Mouse (Mus musculus): ENCODE measurements around the gene Patj.
"Not testable (repeated sequence)": the region's sequence is repeated elsewhere in the genome, so short reads cannot be mapped to it uniquely, and the experiment has no call there.

The Patj gene

DNA sequence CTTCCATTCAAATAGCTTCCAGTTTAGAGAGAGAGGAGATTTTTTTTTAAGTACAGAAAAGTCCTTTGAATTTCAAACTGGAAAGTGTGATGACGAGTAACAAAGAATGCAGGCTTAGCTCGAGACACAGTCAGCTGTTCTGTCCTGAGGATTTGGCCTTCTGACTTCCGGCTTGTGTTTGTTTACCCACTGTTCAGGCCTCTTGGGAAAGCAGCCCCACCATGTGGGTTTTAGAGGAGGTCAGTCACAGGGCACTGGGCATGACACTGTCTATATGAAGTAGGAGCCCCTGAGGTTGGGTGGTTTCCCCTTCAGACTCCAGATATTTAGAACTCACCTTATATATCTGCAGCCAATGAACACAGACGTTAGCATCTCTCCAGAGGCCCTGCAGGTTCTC, 174.3 kb downstream of the Patj start:
- DNase-seq (ENCODE audit: low read depth, low spot score) = no peak

DNA sequence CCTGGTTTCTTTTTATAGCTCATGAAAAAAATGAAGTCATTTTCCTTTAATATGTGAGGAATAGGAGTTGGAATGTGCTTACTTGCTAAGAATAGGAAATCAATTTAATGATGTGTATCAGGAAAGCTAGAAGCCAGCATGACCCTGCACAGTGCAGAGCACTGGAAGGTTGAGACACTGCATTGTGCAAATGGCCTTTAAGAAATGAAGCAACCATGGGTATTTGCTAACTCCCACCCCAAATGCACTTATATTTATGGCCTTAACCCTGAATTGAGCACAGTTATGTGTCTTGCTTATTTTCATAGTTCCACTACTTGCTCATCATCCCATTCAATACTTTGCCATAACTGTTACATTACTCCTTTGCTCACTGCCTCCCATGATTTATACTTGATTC, 181.7 kb downstream of the Patj start:
- no peak for DNase-seq (ENCODE audit: low read depth, low spot score)

DNA sequence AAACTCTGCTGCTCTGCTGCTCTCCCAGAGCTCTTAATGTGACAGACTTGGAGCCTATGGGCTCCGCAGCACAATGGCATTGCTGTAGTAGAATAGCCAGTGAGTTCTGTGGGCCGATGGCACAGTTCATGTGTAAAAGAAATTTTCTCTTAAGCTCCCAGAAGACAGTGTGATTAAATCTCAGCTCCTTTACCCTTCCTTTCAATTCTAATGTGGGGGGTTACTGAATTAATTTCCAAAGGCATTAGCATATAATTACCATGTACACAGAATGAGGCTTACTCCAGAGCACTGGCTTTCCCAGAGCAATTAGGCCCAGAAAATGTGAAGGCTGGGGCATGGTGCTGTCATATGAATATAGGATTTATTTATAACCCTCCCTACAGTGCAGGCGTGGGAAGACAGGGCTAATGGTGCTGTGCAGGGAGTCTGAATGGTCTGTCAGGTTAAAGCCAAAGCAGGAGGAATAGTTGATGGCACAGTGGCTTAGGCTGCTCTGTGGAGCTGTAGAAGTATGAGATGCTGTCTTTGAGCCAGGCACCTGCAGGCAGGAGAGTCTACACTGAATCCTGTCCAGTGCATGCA, 182.5 kb downstream of the Patj start:
- no peak for DNase-seq (ENCODE audit: low read depth, low spot score)

DNA sequence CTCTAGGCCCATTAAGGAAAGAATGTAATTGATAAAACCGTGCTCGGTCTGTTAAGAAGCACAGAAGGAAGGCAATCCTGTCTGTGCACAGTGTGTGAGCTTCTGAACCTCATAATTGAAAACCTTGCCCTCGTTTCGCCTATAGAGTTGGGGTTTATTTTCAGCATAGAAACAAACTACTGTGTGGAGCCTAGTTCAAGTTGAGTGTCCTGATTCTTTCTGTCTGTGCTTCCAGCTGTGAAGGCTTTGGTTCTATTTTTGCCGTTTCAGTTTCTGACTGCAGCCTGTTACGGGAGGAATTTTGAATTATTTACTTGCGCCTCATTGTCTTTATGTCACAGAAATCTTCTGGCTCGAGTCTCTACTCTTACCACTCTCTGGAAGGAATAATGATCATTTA, 185.9 kb downstream of the Patj start:
- no peak for DNase-seq (ENCODE audit: low read depth, low spot score)

GRCm38 (mm10) chr4:98584023-98584422, 188.4 kb downstream of the Patj start:
- DNase-seq (ENCODE audit: low read depth, low spot score) = no peak

DNA sequence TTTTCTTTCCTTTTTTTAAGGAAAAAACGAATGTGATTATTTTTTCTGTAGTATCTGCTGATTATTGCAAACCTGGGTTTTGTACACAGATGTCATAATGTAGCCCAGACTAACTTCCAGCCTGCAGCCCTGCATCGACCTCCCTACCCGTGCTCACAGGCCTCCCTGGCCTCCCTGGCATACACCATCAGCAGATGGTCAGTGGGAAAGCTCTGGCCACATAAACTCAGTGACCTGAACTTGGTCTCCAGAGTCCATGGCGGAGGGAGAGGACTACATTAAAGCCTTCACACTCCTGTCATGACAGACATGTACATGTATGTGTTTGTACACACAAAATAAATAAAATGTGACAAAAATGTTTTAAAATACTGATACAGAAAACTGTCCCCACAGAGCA, 190.7 kb downstream of the Patj start:
- no peak for DNase-seq (ENCODE audit: low read depth, low spot score)

- no peak for DNase-seq (ENCODE audit: low read depth, low spot score)
These were observed 192.1 kb downstream of the Patj start for GRCm38 (mm10) chr4:98587686-98588085.

GRCm38 (mm10) chr4:98593961-98594360, 198.4 kb downstream of the Patj start:
- DNase-seq (ENCODE audit: low read depth, low spot score) = no peak

GRCm38 (mm10) chr4:98598546-98598971, 203.0 kb downstream of the Patj start:
- no peak for DNase-seq (ENCODE audit: low read depth, low spot score)

- DNase-seq (ENCODE audit: low read depth, low spot score) = no peak
These were observed 203.8 kb downstream of the Patj start for GRCm38 (mm10) chr4:98599358-98599757.

DNA sequence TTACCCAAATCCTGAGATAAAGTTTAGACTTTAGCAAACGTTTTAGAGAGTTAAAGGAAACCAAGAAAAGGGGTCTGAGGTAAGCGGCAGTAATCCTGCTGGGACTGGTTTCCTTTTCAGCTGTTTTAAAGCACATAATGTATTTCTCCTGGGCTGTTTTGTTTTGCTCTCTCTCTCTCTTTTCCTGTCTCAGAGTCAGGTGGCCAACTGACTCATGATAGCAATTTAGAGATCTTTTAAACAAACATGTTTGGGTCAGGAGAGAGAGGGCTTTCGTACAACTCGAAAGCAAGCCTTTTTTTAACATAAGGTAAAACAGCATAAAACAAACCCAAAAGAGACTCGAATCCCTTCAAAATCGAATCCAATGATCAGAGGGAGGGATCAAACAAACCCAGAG, 207.5 kb downstream of the Patj start:
- no peak for DNase-seq (ENCODE audit: low read depth, low spot score)

DNA sequence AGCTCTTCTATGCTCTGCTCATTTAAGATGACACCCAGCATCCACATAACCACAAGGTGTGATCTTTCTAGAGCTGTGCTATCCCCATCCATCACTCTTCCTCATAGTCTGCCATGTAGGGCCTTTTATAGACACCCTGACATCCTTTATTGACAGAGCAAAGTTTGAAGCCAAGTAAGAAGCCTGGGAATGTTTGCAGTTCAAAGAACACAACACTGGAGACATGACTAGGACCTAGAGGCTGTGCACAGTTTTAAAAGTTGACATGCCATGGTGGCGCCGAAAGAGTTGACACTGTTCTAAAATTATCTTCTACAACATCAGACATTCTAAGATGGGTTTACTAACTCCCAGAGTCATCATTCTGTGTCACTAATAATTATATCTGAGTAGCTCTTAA, 214.9 kb downstream of the Patj start:
- DNase-seq (ENCODE audit: low read depth, low spot score) = no peak

DNA sequence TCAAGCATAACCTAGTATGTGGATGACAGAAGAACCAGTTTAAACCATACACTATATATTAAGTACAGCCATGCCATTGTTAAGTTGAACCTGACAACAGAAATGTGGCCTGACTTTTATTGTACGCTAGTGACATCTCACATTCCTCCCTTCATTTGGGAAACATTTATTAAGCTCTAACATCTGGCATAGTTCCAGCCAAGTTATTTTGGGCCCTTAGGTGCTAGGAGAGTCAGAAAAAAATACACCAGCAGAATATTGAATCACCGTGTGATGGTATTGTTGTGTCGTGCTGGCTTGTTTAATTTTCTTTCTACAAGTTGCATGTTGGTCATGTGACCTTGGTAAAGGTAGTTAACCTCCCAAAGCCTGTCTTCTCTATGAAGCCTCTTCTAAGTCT, 218.8 kb downstream of the Patj start:
- no peak for DNase-seq (ENCODE audit: low read depth, low spot score)

GRCm38 (mm10) chr4:98619199-98619598, 223.6 kb downstream of the Patj start:
- no peak for DNase-seq (ENCODE audit: low read depth, low spot score)

DNA sequence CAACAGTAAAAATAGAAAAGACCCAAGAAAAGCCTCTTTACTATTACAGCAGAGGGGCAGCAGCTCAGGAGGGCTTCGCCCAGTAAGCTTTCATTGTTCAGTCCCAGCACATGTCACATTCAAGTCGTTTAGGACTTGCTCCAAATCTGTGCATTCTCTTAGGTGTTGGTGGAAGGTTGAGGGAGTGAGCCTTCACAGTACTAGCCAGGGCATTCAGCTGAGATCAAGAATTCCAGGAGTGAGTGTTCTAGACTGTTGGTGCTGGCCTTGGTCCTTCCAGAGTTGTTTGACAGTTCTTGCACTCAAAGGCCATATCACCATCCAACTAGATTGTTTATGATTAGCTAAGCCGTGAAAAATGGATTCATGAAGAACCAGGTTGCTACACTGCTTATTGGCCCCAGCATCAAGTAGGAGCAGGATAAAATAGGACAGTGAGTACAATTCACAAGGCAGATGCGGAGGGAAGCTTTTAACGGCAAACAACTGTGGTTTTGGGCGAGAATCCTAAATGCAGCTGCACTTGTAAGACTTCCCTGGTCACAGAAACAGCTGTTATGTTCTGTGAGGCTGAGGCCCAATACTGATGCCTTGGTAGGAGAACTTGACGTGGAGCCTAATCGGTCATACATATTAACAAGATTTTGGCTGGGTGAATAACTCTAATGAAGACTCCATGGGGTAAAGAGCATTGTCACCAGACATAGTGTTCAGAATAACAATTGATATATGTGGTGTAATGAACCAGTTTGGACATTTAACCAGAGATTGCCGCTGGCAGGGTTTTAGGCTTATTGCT, 225.6 kb downstream of the Patj start:
- no peak for DNase-seq (ENCODE audit: low read depth, low spot score)

- no peak for DNase-seq (ENCODE audit: low read depth, low spot score)
These were observed 226.6 kb downstream of the Patj start for GRCm38 (mm10) chr4:98622180-98622579.

GRCm38 (mm10) chr4:98622996-98623673, 227.6 kb downstream of the Patj start:
- peak; percentile 7 for DNase-seq (ENCODE audit: low read depth, low spot score)

DNA sequence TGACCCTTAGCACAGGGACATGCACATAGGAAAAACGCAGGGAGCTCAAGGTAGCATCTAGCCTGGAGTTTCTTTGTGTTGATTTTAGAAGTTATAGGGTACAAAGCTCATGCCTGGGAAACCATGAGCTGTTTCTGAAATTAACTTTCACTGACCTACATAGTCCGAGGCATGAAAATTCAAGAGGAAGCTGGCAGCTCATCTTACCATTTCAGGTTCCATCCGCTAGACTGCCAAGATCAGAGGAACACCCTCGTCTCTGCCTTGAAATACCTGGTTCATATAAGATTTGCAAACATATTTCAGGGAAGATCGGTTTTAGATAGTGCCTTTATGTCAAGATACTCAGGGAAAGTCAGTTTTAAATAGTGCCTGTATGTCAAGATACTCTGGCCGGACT, 232.7 kb downstream of the Patj start:
- DNase-seq (ENCODE audit: low read depth, low spot score) = no peak

- not testable (repeated sequence) for DNase-seq (ENCODE audit: low read depth, low spot score)
These were observed 233.6 kb downstream of the Patj start for GRCm38 (mm10) chr4:98629217-98629616.

DNA sequence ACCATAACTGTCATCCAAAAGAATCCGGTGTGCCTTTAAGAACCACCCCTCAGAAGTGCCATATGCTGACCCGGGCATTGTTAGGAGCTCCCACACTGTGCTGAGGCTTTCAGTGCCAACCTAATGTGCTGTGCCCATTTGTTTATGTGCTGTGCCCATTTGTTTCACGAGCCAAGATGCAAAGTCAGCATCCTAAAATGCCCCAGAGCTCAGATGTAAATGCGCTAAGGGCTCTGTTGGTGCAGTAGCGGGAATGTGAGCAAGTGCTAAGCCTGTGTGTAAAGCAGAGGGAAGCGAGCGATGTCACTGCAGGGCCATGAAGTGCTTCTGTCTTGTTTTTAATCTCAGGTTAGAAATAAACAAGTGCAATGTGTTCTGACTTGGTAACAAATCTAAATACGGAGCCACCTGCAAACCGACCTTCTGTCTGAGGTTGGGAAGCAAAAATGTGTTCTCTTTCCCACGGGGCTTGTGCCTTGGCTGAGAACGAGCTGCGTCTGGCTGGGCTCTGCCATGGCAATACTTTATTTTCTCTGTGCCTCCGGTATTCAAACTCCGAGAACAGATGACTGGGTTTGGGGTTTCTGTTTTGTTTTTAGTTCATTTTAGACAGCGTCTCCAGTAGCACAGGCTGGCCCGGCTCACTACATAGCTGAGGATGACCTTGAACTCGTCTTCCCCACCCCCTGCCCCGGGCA, 239.7 kb downstream of the Patj start:
- DNase-seq (ENCODE audit: low read depth, low spot score) = no peak

DNA sequence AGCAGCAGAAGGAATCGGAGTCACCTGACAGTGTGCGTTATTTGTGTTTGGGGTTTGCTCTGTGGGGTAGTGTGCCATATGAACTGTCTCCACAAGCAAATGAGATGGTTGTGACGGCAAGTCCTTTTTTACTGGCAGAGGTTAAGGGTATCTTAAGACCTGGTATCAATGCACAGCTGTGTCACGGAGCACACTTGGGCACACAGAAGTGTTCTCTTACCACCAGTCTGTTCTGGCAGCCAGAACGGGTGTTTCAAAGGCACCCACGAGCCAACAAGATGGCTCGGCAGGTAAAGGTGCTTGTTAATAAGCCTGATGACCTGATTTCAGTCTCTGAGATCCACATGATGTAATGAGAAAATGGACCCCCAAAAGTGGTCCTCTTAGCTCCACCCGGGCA, 243.1 kb downstream of the Patj start:
- DNase-seq (ENCODE audit: low read depth, low spot score) = no peak

GRCm38 (mm10) chr4:98653650-98654049, 258.1 kb downstream of the Patj start:
- no peak for DNase-seq (ENCODE audit: low read depth, low spot score)

Measured in embryo, embryonic 11.5 days (tissue).